Mouse (Mus musculus) bone marrow macrophage, adult 2 months (primary cell): ENCODE results near the gene Spg20.

Experiments used
- CTCF ChIP-seq: IDR thresholded peaks from 2 replicates; pipeline ENCODE4 v1.5.1; 2012; ENCODE audit warnings: low read depth, mild to moderate bottlenecking, low read length, moderate library complexity
- POLR2A ChIP-seq: IDR thresholded peaks from 2 replicates; pipeline ENCODE4 v1.6.1; 2012; ENCODE audit warnings: mild to moderate bottlenecking, low read depth, low read length, borderline replicate concordance

DNA sequence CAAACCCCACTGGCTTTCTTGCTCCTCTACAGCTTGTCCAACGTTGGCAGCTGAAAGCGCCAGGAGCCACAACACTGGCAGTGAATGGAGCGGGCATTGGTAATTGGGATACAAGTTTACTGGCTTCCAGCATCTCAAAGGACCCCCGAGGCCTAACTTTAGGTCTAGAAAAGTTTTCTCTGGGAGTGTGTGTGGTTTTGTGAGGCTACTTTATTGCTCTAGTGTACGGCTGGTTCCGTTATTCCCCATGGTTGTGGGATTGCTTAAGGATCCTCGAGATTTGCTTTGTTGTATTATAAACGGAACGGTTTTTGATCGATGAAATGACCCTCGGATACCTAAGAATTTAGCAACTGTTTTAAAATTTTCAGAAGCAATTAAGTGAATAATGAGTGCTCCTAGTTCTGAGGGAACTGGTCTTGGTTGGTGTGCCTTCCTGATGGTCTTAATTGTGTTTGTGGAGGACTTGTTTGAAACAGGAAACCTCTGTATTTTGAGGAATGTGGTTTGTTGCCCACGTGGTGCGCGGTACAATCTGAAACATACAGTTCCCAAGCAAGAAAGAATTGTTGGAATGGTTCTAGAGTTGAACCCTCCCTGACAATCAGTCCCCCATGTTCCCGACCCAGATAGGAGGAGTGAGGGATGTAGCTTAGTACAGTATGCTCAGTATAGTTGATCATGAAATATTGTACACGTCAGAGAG is 955 bp downstream of the Spg20 start:
- TF ChIP-seq POLR2A (no peak), CTCF (no peak)
